Mouse (Mus musculus) liver, embryonic 14.5 days (tissue): Measurements from ENCODE around the gene Gcm2.

Experiments
- CTCF ChIP-seq: IDR thresholded peaks from 2 replicates; pipeline ENCODE4 v1.5.1; 2016; ENCODE audit warnings: antibody characterized with exemption, low read depth, control low read depth
- EP300 ChIP-seq: IDR thresholded peaks from 2 replicates; pipeline ENCODE4 v1.6.1; 2016; ENCODE audit warnings: antibody characterized with exemption, low read depth

DNA sequence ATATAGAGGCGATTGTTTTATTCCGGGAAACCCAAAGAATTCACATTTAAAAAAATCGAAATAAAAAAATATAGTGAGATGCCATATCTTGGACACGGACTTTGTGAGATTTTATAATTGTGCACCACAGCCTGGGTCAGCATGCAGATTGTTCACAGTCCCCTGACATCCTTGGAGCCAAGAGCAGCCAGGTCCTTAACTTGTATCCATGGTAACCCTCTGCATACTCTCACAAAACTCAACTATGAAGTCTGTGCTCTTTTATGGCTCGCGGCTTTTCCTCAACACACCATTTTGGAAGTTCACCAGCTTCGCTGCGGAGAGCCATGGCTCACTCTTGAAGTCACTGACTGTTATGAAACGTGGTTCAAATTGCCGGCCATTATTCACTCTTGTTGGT is 16.7 kb downstream of the Gcm2 start:
- TF ChIP-seq EP300 (no peak), CTCF (no peak)
